22 mouse cellular contexts compared by ENCODE assay signal in the genomic region with DNA sequence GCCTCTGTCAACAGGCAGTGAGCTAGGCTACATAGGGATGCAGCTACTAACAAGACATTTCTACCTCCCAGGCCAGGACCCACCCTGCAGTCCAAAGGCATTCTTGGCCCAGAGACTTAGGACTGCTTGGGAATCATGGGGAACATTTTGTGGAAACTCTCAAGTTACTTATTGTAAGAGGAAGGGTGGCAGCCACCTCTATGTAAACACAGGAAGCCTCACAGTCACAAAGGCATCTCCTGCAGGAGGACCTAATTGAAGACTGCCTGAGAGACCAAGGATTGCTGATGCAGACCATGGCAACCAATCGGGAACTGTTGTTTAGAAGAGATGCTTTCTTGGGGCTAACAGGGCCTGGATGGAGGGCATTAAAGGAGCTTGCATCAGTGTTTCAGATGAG.
DNase-seq lines count a peak whose midpoint lies in the region; ATAC-seq and TF ChIP-seq lines count a peak whose summit lies in the region.
"Had no signal": no experiment of that assay in that cellular context is flagged by ENCODE, and none has a peak within 500 bp of the region (broad histone marks: within the 10 kb centered on the region; RNA-seq: fewer than 3 reads in every experiment).

No protein-coding gene starts in this region.

- H3K27ac ChIP-seq in lung, embryonic 14.5 days (ENCODE audit: low read depth), result no peak overlapping the region
- no peak overlapping the region for H3K27ac ChIP-seq in midbrain, embryonic 11.5 days (ENCODE audit: low read depth, low read length)
- no peak overlapping the region for H3K27ac ChIP-seq in midbrain, embryonic 10.5 days (replicated peaks)
- no peak overlapping the region for H3K27ac ChIP-seq in kidney, embryonic 15.5 days
- H3K27ac ChIP-seq: embryonic facial prominence, embryonic 12.5 days; embryonic facial prominence, embryonic 15.5 days; gastrocnemius, adult 2 months; hindbrain, embryonic 12.5 days; hindbrain, embryonic 15.5 days had no signal

- no peak for ATAC-seq in lung, embryonic 14.5 days (ENCODE audit: insufficient read depth)
- no peak for ATAC-seq in midbrain, embryonic 11.5 days (ENCODE audit: low FRiP score)
- ATAC-seq in activated CD4-positive, CD25-positive, alpha-beta regulatory T cell, adult 4 months, result peak; percentile 47
- ATAC-seq in kidney, embryonic 15.5 days (replicated peaks; ENCODE audit: low FRiP score), result no peak
- ATAC-seq: forebrain, embryonic 14.5 days; forebrain, postnatal 0 days had no signal

- H3K9me3 ChIP-seq in lung, embryonic 14.5 days (ENCODE audit: low read depth, low read length), result no peaks in the 10 kb centered on the region
- H3K9me3 ChIP-seq in midbrain, embryonic 11.5 days (ENCODE audit: control insufficient read depth, low read length), result no peaks in the 10 kb centered on the region
- no peaks in the 10 kb centered on the region for H3K9me3 ChIP-seq in midbrain, embryonic 10.5 days (replicated peaks)
- H3K9me3 ChIP-seq in kidney, embryonic 15.5 days (replicated peaks), result no peaks in the 10 kb centered on the region
- H3K9me3 ChIP-seq: embryonic facial prominence, embryonic 12.5 days; embryonic facial prominence, embryonic 15.5 days; hindbrain, embryonic 12.5 days; hindbrain, embryonic 15.5 days had no signal

- no peaks in the 10 kb centered on the region for H3K27me3 ChIP-seq in lung, embryonic 14.5 days (ENCODE audit: insufficient read depth, low read length)
- H3K27me3 ChIP-seq in midbrain, embryonic 11.5 days (ENCODE audit: control insufficient read depth, insufficient read depth, low read length), result no peaks in the 10 kb centered on the region
- no peaks in the 10 kb centered on the region for H3K27me3 ChIP-seq in midbrain, embryonic 10.5 days (ENCODE audit: low read depth, poor library complexity, severe bottlenecking)
- no peaks in the 10 kb centered on the region for H3K27me3 ChIP-seq in kidney, embryonic 15.5 days
- H3K27me3 ChIP-seq: embryonic facial prominence, embryonic 12.5 days; embryonic facial prominence, embryonic 15.5 days; hindbrain, embryonic 12.5 days; hindbrain, embryonic 15.5 days had no signal

- H3K36me3 ChIP-seq in lung, embryonic 14.5 days (ENCODE audit: insufficient read depth), result no peaks in the 10 kb centered on the region
- H3K36me3 ChIP-seq in midbrain, embryonic 11.5 days (ENCODE audit: control insufficient read depth, insufficient read depth, low read length), result no peaks in the 10 kb centered on the region
- no peaks in the 10 kb centered on the region for H3K36me3 ChIP-seq in midbrain, embryonic 10.5 days
- no peaks in the 10 kb centered on the region for H3K36me3 ChIP-seq in kidney, embryonic 15.5 days
- H3K36me3 ChIP-seq: embryonic facial prominence, embryonic 12.5 days; embryonic facial prominence, embryonic 15.5 days; hindbrain, embryonic 12.5 days; hindbrain, embryonic 15.5 days had no signal

- no peak overlapping the region for H3K4me2 ChIP-seq in lung, embryonic 14.5 days
- H3K4me2 ChIP-seq in midbrain, embryonic 11.5 days, result no peak overlapping the region
- H3K4me2 ChIP-seq in kidney, embryonic 15.5 days, result no peak overlapping the region
- H3K4me2 ChIP-seq: embryonic facial prominence, embryonic 12.5 days; embryonic facial prominence, embryonic 15.5 days; heart, embryonic 11.5 days; hindbrain, embryonic 12.5 days; hindbrain, embryonic 15.5 days had no signal

- no peak overlapping the region for H3K4me3 ChIP-seq in lung, embryonic 14.5 days (ENCODE audit: low read depth, low read length)
- H3K4me3 ChIP-seq in midbrain, embryonic 11.5 days (ENCODE audit: low read depth, low read length), result no peak overlapping the region
- no peak overlapping the region for H3K4me3 ChIP-seq in midbrain, embryonic 10.5 days
- no peak overlapping the region for H3K4me3 ChIP-seq in kidney, embryonic 15.5 days (replicated peaks)
- H3K4me3 ChIP-seq: embryonic facial prominence, embryonic 12.5 days; embryonic facial prominence, embryonic 15.5 days; gastrocnemius, adult 2 months; hindbrain, embryonic 12.5 days; hindbrain, embryonic 15.5 days had no signal

- 67% methylated on average over 1 of the region's 1 CpGs for WGBS in lung, embryonic 14.5 days
- 76% methylated on average over 1 of the region's 1 CpGs for WGBS in midbrain, embryonic 11.5 days
- WGBS in midbrain, embryonic 10.5 days, result 81% methylated on average over 1 of the region's 1 CpGs
- WGBS in kidney, embryonic 15.5 days, result 82% methylated on average over 1 of the region's 1 CpGs

- 0 out of 2 replicates have a peak, but pooled peaks cover 3% of the 10 kb centered on the region for H3K4me1 ChIP-seq in lung, embryonic 14.5 days (ENCODE audit: insufficient read depth)
- H3K4me1 ChIP-seq in midbrain, embryonic 11.5 days (ENCODE audit: control insufficient read depth, insufficient read depth, low read length), result no peaks in the 10 kb centered on the region
- H3K4me1 ChIP-seq in midbrain, embryonic 10.5 days, result peaks cover 5% of the 10 kb centered on the region
- H3K4me1 ChIP-seq in kidney, embryonic 15.5 days, result 0 out of 2 replicates have a peak, but pooled peaks cover under 1% of the 10 kb centered on the region
- H3K4me1 ChIP-seq: embryonic facial prominence, embryonic 12.5 days; embryonic facial prominence, embryonic 15.5 days; hindbrain, embryonic 15.5 days had no signal

- peak; percentile 30 for DNase-seq in lung, embryonic 14.5 days
- no peak for DNase-seq in lung, postnatal 36 days
- DNase-seq in midbrain, embryonic 11.5 days (ENCODE audit: low spot score, missing footprints), result peak; percentile 21
- DNase-seq in midbrain, embryonic 10.5 days (ENCODE audit: low spot score), result no peak
- peak; percentile 52 for DNase-seq in naive thymus-derived CD4-positive, alpha-beta T cell, adult 2 months (ENCODE audit: low read depth)
- no peak for DNase-seq in layer of hippocampus, postnatal 36 days
- DNase-seq: adrenal gland, adult 8-10 months; adrenal gland, postnatal 25 days; cerebellum, adult 18-20 months; cerebellum, adult 9-10 months; cerebellum, postnatal 14 days; forebrain, postnatal 0 days; gastrocnemius, adult 2 months; gastrocnemius, postnatal 14 days had no signal

- H3K9ac ChIP-seq in lung, embryonic 14.5 days, result no peak overlapping the region
- H3K9ac ChIP-seq in midbrain, embryonic 11.5 days (ENCODE audit: low read length), result no peak overlapping the region
- H3K9ac ChIP-seq in kidney, embryonic 15.5 days, result no peak overlapping the region
- H3K9ac ChIP-seq: embryonic facial prominence, embryonic 12.5 days; embryonic facial prominence, embryonic 15.5 days; forebrain, postnatal 0 days; hindbrain, embryonic 12.5 days; hindbrain, embryonic 15.5 days had no signal

- TF ChIP-seq CTCF in lung, embryonic 14.5 days (IDR thresholded peaks at IDR 0.05; ENCODE audit: low read depth), result no peak

Comparison
In these comparisons a context has a peak if more than half of its experiments do, and no peak if none do; other contexts are left out.
1. DNase-seq: peak in lung, embryonic 14.5 days (single experiment), midbrain, embryonic 11.5 days (single experiment) and naive thymus-derived CD4-positive, alpha-beta T cell, adult 2 months (single experiment); none in lung, postnatal 36 days (single experiment), midbrain, embryonic 10.5 days (single experiment) and layer of hippocampus, postnatal 36 days (0 of 2).